Mouse (Mus musculus): Measurements from ENCODE around the gene Neil3. TPM values are rescaled to one million over a fixed set of nuclear protein-coding genes. Genes with fewer than 3 reads are reported as not detected.
"Not testable (repeated sequence)": the region's sequence is repeated elsewhere in the genome, so short reads cannot be mapped to it uniquely, and the experiment has no call there.

Neil3 gene
- total RNA-seq, 2 experiments from 2014 or later = 0.24 to 0.61 TPM

- DNase-seq = no peak
- intact Hi-C loops (cut with DNase I) = no loop called here
These were observed 76.3 kb downstream of the Neil3 start for GRCm38 (mm10) chr8:53562441-53563040.

- intact Hi-C loops (cut with DNase I) = no loop called here
- no peak for DNase-seq
These were observed 99.3 kb downstream of the Neil3 start for GRCm38 (mm10) chr8:53539585-53539984.

GRCm38 (mm10) chr8:53538049-53538448 lies 100.8 kb downstream of the Neil3 start:
- intact Hi-C loops (cut with DNase I) = not testable (repeated sequence)

More at GRCm38 (mm10) chr8:53538049-53538448, 100.8 kb downstream of the Neil3 start:
- not testable (repeated sequence) for DNase-seq

Other genes starting within 250 kb of the Neil3 start
- gene Aga, start 127.3 kb downstream of the Neil3 start, total RNA-seq (2021) = 10 to 100 TPM; 20.5 to 22.5 TPM